In genomic region chr9:119445737-119446136, GRCm38 (mm10) we compare ENCODE assay signal across 8 mouse cellular contexts. TPM values are rescaled to one million over a fixed set of nuclear protein-coding genes. Genes with fewer than 3 reads are reported as not detected.
DNase-seq lines count a peak whose midpoint lies in the region; ATAC-seq and TF ChIP-seq lines count a peak whose summit lies in the region.

No protein-coding gene starts in this region.

- no peaks in the 10 kb centered on the region for H3K27me3 ChIP-seq in lung, embryonic 14.5 days (ENCODE audit: insufficient read depth, low read length)
- H3K27me3 ChIP-seq in embryonic facial prominence, embryonic 13.5 days = no peaks in the 10 kb centered on the region
- no peaks in the 10 kb centered on the region for H3K27me3 ChIP-seq in limb, embryonic 11.5 days (ENCODE audit: control insufficient read depth, insufficient read depth, low read length)
- no peaks in the 10 kb centered on the region for H3K27me3 ChIP-seq in neural tube, embryonic 15.5 days (replicated peaks)

- H3K9me3 ChIP-seq in lung, embryonic 14.5 days (ENCODE audit: low read depth, low read length) = no peaks in the 10 kb centered on the region
- no peaks in the 10 kb centered on the region for H3K9me3 ChIP-seq in embryonic facial prominence, embryonic 13.5 days
- no peaks in the 10 kb centered on the region for H3K9me3 ChIP-seq in limb, embryonic 11.5 days (ENCODE audit: control insufficient read depth, low read length)
- no peaks in the 10 kb centered on the region for H3K9me3 ChIP-seq in neural tube, embryonic 15.5 days (replicated peaks)

- peak overlapping the region; percentile 90 for H3K9ac ChIP-seq in lung, embryonic 14.5 days
- peak overlapping the region; percentile 95 for H3K9ac ChIP-seq in embryonic facial prominence, embryonic 13.5 days
- peak overlapping the region; percentile 92 for H3K9ac ChIP-seq in limb, embryonic 11.5 days (ENCODE audit: low read length)
- H3K9ac ChIP-seq in neural tube, embryonic 15.5 days (replicated peaks) = peak overlapping the region; percentile 88

- H3K4me2 ChIP-seq in lung, embryonic 14.5 days = peak overlapping the region; percentile 74
- peak overlapping the region; percentile 80 for H3K4me2 ChIP-seq in embryonic facial prominence, embryonic 13.5 days
- H3K4me2 ChIP-seq in limb, embryonic 11.5 days (ENCODE audit: low read depth, severe bottlenecking) = peak overlapping the region; percentile 63
- peak overlapping the region; percentile 87 for H3K4me2 ChIP-seq in neural tube, embryonic 15.5 days

- ATAC-seq in lung, embryonic 14.5 days (ENCODE audit: insufficient read depth) = no peak
- ATAC-seq in embryonic facial prominence, embryonic 13.5 days (ENCODE audit: insufficient number of reproducible peaks, insufficient read depth, low FRiP score, low TSS enrichment, low read depth) = no peak
- ATAC-seq in limb, embryonic 11.5 days (ENCODE audit: insufficient number of reproducible peaks, low FRiP score, low TSS enrichment, low read depth) = no peak
- ATAC-seq in neural tube, embryonic 15.5 days (ENCODE audit: low FRiP score) = no peak

- H3K4me3 ChIP-seq in lung, embryonic 14.5 days (ENCODE audit: low read depth, low read length) = peak overlapping the region; percentile 80
- H3K4me3 ChIP-seq in lung, adult 2 months (replicated peaks; ENCODE audit: extremely low read depth, low read depth, low read length) = no peak overlapping the region
- peak overlapping the region; percentile 81 for H3K4me3 ChIP-seq in embryonic facial prominence, embryonic 13.5 days
- H3K4me3 ChIP-seq in limb, embryonic 11.5 days (ENCODE audit: low read depth, low read length) = peak overlapping the region; percentile 83
- H3K4me3 ChIP-seq in neural tube, embryonic 15.5 days (replicated peaks) = peak overlapping the region; percentile 82

- TF ChIP-seq POLR2A in lung, adult 2 months (IDR thresholded peaks at IDR 0.05; ENCODE audit: borderline replicate concordance, extremely low read depth, low read depth, low read length) = no peak

- H3K36me3 ChIP-seq in lung, embryonic 14.5 days (ENCODE audit: insufficient read depth) = peaks cover 38% of the 10 kb centered on the region
- peaks cover 43% of the 10 kb centered on the region for H3K36me3 ChIP-seq in embryonic facial prominence, embryonic 13.5 days
- peaks cover 17% of the 10 kb centered on the region for H3K36me3 ChIP-seq in limb, embryonic 11.5 days (ENCODE audit: control insufficient read depth, insufficient read depth, low read length)
- peaks cover 41% of the 10 kb centered on the region for H3K36me3 ChIP-seq in neural tube, embryonic 15.5 days

- no peak for TF ChIP-seq CTCF in lung, embryonic 14.5 days (IDR thresholded peaks at IDR 0.05; ENCODE audit: low read depth)
- TF ChIP-seq CTCF in lung, adult 2 months (IDR thresholded peaks at IDR 0.05; ENCODE audit: insufficient read depth, low read length) = no peak

- H3K27ac ChIP-seq in lung, embryonic 14.5 days (ENCODE audit: low read depth) = no peak overlapping the region
- no peak overlapping the region for H3K27ac ChIP-seq in embryonic facial prominence, embryonic 13.5 days
- no peak overlapping the region for H3K27ac ChIP-seq in limb, embryonic 11.5 days (replicated peaks; ENCODE audit: low read depth, low read length)
- no peak overlapping the region for H3K27ac ChIP-seq in neural tube, embryonic 15.5 days (replicated peaks)

- peak; percentile 31 for DNase-seq in lung, embryonic 14.5 days
- DNase-seq in lung, adult 2 months = no peak
- no peak for DNase-seq in limb, embryonic 11.5 days (ENCODE audit: low spot score)
- no peak for DNase-seq in frontal cortex, postnatal 14 days (ENCODE audit: low spot score in 2 of 2)
- DNase-seq in gastrocnemius, postnatal 25 days = no peak
- no peak for DNase-seq in kidney, adult 8-10 months

- WGBS in lung, embryonic 14.5 days = 28% methylated on average over 6 of the region's 6 CpGs
- 16% methylated on average over 6 of the region's 6 CpGs for WGBS in lung, adult 2 months
- 37% methylated on average over 6 of the region's 6 CpGs for WGBS in embryonic facial prominence, embryonic 13.5 days
- WGBS in limb, embryonic 11.5 days = 48% methylated on average over 6 of the region's 6 CpGs
- WGBS in neural tube, embryonic 15.5 days = 47% methylated on average over 6 of the region's 6 CpGs

- H3K4me1 ChIP-seq in lung, embryonic 14.5 days (ENCODE audit: insufficient read depth) = peaks cover 6% of the 10 kb centered on the region; the same call in 1 of the 2 replicates
- peaks cover 7% of the 10 kb centered on the region; the same call in 1 of the 2 replicates for H3K4me1 ChIP-seq in lung, adult 2 months (ENCODE audit: control insufficient read depth, insufficient read depth, low read length)
- peaks cover 13% of the 10 kb centered on the region for H3K4me1 ChIP-seq in embryonic facial prominence, embryonic 13.5 days
- H3K4me1 ChIP-seq in limb, embryonic 11.5 days (ENCODE audit: control insufficient read depth, insufficient read depth, low read length) = peaks cover 5% of the 10 kb centered on the region
- peaks cover 18% of the 10 kb centered on the region for H3K4me1 ChIP-seq in neural tube, embryonic 15.5 days

RNA-seq across cellular contexts. Expression of gene Exog, which starts 1.0 kb away (rescaled TPM):
- polyA plus RNA-seq in lung, embryonic 14.5 days (2014; fragmentation: Nextera tagmentation; extraction: Ambion mirVana) = 32.1 and 33.7 TPM in 2 replicates
- polyA plus RNA-seq in lung, adult 2 months (2012; rRNA removed) = 1.8 and 3.2 TPM in 2 replicates
- polyA plus RNA-seq in embryonic facial prominence, embryonic 13.5 days (2015; fragmentation: Nextera tagmentation; extraction: Ambion mirVana) = 41.4 and 43.8 TPM in 2 replicates
- 49.2 and 54.4 TPM in 2 replicates for polyA plus RNA-seq in limb, embryonic 11.5 days (2014; fragmentation: Nextera tagmentation; extraction: Ambion mirVana)
- 44.9 and 50.1 TPM in 2 replicates for polyA plus RNA-seq in neural tube, embryonic 15.5 days (2015; fragmentation: Nextera tagmentation; extraction: Ambion mirVana)
- 1 to 10 TPM; 1.4 to 1.7 TPM for total RNA-seq in gastrocnemius, postnatal 25 days (2021)

RNA-seq across cellular contexts. Expression of gene Acvr2b, which starts 43.8 kb away (rescaled TPM):
- polyA plus RNA-seq in lung, embryonic 14.5 days (2014; fragmentation: Nextera tagmentation; extraction: Ambion mirVana) = 22.7 and 28.2 TPM in 2 replicates
- 11.4 and 11.8 TPM in 2 replicates for polyA plus RNA-seq in lung, adult 2 months (2012; rRNA removed)
- 18.0 and 18.7 TPM in 2 replicates for polyA plus RNA-seq in embryonic facial prominence, embryonic 13.5 days (2015; fragmentation: Nextera tagmentation; extraction: Ambion mirVana)
- polyA plus RNA-seq in limb, embryonic 11.5 days (2014; fragmentation: Nextera tagmentation; extraction: Ambion mirVana) = 62.0 and 82.3 TPM in 2 replicates
- 32.9 and 43.2 TPM in 2 replicates for polyA plus RNA-seq in neural tube, embryonic 15.5 days (2015; fragmentation: Nextera tagmentation; extraction: Ambion mirVana)
- 10 to 100 TPM in 1 of 2 experiments, 1 to 10 TPM in 1; 9.4 to 11.9 TPM for total RNA-seq in gastrocnemius, postnatal 25 days (2021)
